Mouse (Mus musculus) hindbrain, embryonic 16.5 days (tissue): ENCODE data around the gene Lrrc57. TPM values are rescaled to one million over a fixed set of nuclear protein-coding genes. Genes with fewer than 3 reads are reported as not detected.

ENCODE experiments used
- ATAC-seq: fragments of 200-750 bp; cut with Nextera tagmentation; 2 replicates; pipeline ENCODE4 v1.8.0; 2017; ENCODE audit warnings: moderate TSS enrichment, moderate library complexity
- H3K27ac ChIP-seq: fragments of 300-500 bp; sonication (generic); 2 replicates; pipeline ENCODE4 v1.5.1; 2014; ENCODE audit warnings: low read depth, mild to moderate bottlenecking, control low read depth, low read length, moderate library complexity
- H3K27me3 ChIP-seq: fragments of 300-500 bp; sonication (generic); replicated peaks from 2 replicates; pipeline ENCODE4 v1.6.1; 2014; ENCODE audit warnings: low read length; ENCODE audit not compliant: control insufficient read depth, insufficient read depth
- H3K36me3 ChIP-seq: fragments of 300-500 bp; sonication (generic); 2 replicates; pipeline ENCODE4 v1.6.1; 2014; ENCODE audit warnings: mild to moderate bottlenecking, low read length, moderate library complexity, mixed read lengths; ENCODE audit not compliant: control insufficient read depth, insufficient read depth
- H3K4me1 ChIP-seq: fragments of 300-500 bp; sonication (generic); 2 replicates; pipeline ENCODE4 v1.6.1; 2014; ENCODE audit warnings: low read depth, low read length; ENCODE audit not compliant: control insufficient read depth, insufficient read depth
- H3K4me2 ChIP-seq: fragments of 300-500 bp; sonication (generic); 2 replicates; pipeline ENCODE4 v1.6.1; 2014; ENCODE audit warnings: mild to moderate bottlenecking, low read length, control low read depth, moderate library complexity
- H3K4me3 ChIP-seq: fragments of 300-500 bp; sonication (generic); 2 replicates; pipeline ENCODE4 v1.5.1; 2014; ENCODE audit warnings: mild to moderate bottlenecking, low read length, control low read depth, moderate library complexity
- H3K9ac ChIP-seq: fragments of 300-500 bp; sonication (generic); 2 replicates; pipeline ENCODE4 v1.6.1; 2014; ENCODE audit warnings: low read depth, mild to moderate bottlenecking, control low read depth, low read length, moderate library complexity
- H3K9me3 ChIP-seq: fragments of 300-500 bp; sonication (generic); 2 replicates; pipeline ENCODE4 v1.6.1; 2014; ENCODE audit warnings: mild to moderate bottlenecking, low read length, moderate library complexity; ENCODE audit not compliant: control insufficient read depth
- WGBS: fragments of 180-500 bp; shearing (Covaris S2); extraction: QIAGEN DNeasy Blood & Tissue Kit; methylation state at CpG from one replicate; pipeline ENCODE4 v1.1.7; 2014; 5-methylcytosine and 5-hydroxymethylcytosine counted together
- polyA plus RNA-seq: library from polyadenylated mRNA; unstranded; fragments of >200 nt; fragmentation: Nextera tagmentation; extraction: Ambion mirVana; gene quantifications from 2 replicates; pipeline ENCODE4 v1.2.1, GENCODE M21; 2015

Lrrc57 gene
- polyA plus RNA-seq, 1 experiment from 2014 or later = 35.8 TPM

DNA sequence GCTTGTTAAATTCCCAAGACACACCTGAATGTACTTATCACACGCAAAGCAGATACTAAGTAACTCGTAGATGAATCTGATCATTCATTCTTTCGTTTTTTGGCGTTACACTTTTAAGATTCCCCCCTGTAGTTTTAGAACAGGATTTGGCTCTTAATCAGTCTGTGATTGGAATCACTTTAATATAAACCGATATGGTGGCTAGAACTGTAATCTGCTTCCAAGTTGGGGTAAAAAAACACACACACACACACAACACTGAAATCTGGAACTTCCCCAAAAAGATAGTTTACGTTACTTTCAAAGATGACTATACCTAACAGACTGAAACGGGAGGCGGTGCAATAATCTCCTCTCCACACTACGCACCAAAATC, 46.5 kb downstream of the Lrrc57 start:
- no peak overlapping the region for H3K27ac ChIP-seq
- no peaks in the 10 kb centered on the region for H3K9me3 ChIP-seq
- H3K4me3 ChIP-seq = peak overlapping the region; percentile 87
- peaks cover 15% of the 10 kb centered on the region for H3K4me1 ChIP-seq
- H3K4me2 ChIP-seq = peak overlapping the region; percentile 81
- peak overlapping the region; percentile 96 for H3K9ac ChIP-seq
- no peaks in the 10 kb centered on the region for H3K27me3 ChIP-seq
- no peaks in the 10 kb centered on the region for H3K36me3 ChIP-seq
- 27% methylated on average over 9 of the region's 9 CpGs for WGBS
- ATAC-seq = no peak

DNA sequence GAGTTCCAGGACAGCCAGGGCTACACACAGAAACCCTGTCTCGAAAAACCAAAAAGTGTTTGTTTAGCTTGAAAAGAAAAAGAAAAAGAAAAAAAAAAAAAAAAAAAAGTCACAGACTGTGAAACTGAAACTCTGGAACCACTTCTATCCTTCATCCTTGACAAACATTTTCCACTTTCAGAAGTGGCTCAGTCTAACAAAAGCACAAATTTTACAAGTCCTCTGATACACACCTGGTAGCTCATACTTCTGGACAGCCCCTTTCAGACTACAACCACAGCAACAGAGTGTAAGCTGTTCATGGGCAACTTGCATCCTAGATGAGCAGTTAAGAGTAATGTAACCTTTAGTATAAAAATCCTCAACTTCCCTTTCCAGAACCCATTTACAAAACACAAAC, 47.8 kb downstream of the Lrrc57 start:
- Histone ChIP-seq H3K9ac (no peak overlapping the region), H3K4me2 (no peak overlapping the region), H3K27ac (no peak overlapping the region), H3K4me3 (no peak overlapping the region), H3K27me3 (no peaks in the 10 kb centered on the region), H3K4me1 (peaks cover 11% of the 10 kb centered on the region), H3K9me3 (no peaks in the 10 kb centered on the region), H3K36me3 (no peaks in the 10 kb centered on the region)
- WGBS = 91% methylated on average over 1 of the region's 1 CpGs
- no peak for ATAC-seq

DNA sequence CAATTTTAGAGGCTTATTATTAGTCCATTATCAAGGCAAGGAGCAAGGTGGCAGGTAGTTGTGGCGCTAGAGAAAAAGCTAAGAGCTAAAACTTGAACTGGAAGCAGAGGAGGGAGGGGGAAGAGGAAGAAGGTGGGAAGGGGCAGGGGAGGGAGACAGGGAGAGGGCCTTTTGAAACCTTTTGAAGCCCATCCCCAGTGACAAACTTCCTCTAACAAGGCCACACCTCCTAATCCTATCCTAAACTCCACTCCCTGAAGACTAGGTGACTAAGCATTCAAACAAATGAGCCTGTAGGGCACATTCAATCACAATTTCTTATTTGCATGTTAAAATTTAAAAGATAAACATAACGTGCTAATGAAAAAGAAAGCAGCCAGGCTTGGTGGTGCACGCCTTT, 50.5 kb downstream of the Lrrc57 start:
- Histone ChIP-seq H3K9me3 (no peaks in the 10 kb centered on the region), H3K27me3 (no peaks in the 10 kb centered on the region), H3K4me3 (no peak overlapping the region), H3K4me1 (peaks cover 11% of the 10 kb centered on the region), H3K36me3 (0 out of 2 replicates have a peak, but pooled peaks cover 2% of the 10 kb centered on the region), H3K4me2 (no peak overlapping the region), H3K27ac (no peak overlapping the region), H3K9ac (no peak overlapping the region)
- 93% methylated on average over 3 of the region's 3 CpGs for WGBS
- no peak for ATAC-seq

DNA sequence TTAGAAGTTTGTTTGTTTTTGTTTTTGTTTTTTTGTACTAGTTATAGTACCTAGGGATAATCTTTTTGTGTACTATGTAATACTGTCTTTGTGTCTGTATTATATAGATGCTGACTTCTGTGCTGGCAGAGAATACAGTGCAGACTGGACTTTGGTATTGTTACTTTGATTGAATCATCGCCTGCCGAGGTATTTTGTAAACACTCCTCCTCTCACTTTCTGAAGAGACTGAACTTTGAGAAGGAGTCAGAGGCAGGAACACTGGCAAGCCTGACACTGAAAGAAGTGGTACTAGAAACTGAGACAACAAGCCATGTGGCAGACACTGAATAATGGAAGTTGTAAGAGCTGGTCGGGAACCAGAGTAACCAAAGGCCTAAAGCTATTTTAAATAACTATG, 52.5 kb downstream of the Lrrc57 start:
- no peak for ATAC-seq
- no peaks in the 10 kb centered on the region for H3K27me3 ChIP-seq
- H3K4me3 ChIP-seq = no peak overlapping the region
- WGBS = 80% methylated on average over 3 of the region's 3 CpGs
- H3K4me2 ChIP-seq = no peak overlapping the region
- H3K9me3 ChIP-seq = no peaks in the 10 kb centered on the region
- peaks cover under 1% of the 10 kb centered on the region; the same call in 1 of the 2 replicates for H3K4me1 ChIP-seq
- peaks cover 8% of the 10 kb centered on the region; the same call in 1 of the 2 replicates for H3K36me3 ChIP-seq
- H3K9ac ChIP-seq = no peak overlapping the region
- no peak overlapping the region for H3K27ac ChIP-seq

Other genes with a start within 250 kb of the Lrrc57 start
- gene Ganc, start 205.6 kb downstream of the Lrrc57 start, polyA plus RNA-seq = 10.2 and 11.4 TPM in 2 replicates
- gene Tmem87a, start 205.4 kb downstream of the Lrrc57 start, polyA plus RNA-seq = 6.3 and 7.2 TPM in 2 replicates
- gene Capn3, start 153.5 kb downstream of the Lrrc57 start, polyA plus RNA-seq = 0.54 and 0.79 TPM in 2 replicates
- gene Zfp106, start 45.7 kb downstream of the Lrrc57 start, polyA plus RNA-seq = 31.7 and 33.1 TPM in 2 replicates
- 18.4 and 19.9 TPM in 2 replicates for gene Snap23, start 41.8 kb downstream of the Lrrc57 start, polyA plus RNA-seq
- gene Haus2, start 137 bp downstream of the Lrrc57 start, polyA plus RNA-seq = 25.3 and 26.8 TPM in 2 replicates
- 3.3 and 3.5 TPM in 2 replicates for gene Stard9, start 19.6 kb upstream of the Lrrc57 start, polyA plus RNA-seq
- gene Cdan1, start 240.6 kb upstream of the Lrrc57 start, polyA plus RNA-seq = 5.9 and 6.3 TPM in 2 replicates
- gene Ttbk2, start 241.1 kb upstream of the Lrrc57 start, polyA plus RNA-seq = 11.1 and 11.5 TPM in 2 replicates